Mouse (Mus musculus) ZHBTc4 (cell line): ENCODE results near the gene Ddx27.
A peak's percentile ranks its signal among the peaks of the same experiment; 100 is the strongest.

Experiments used
- DNase-seq: peaks from one replicate; pipeline ENCODE4 v3.0.0-alpha.2; 2011; ENCODE audit warnings: low read depth, low spot score

Ddx27 gene

GRCm38 (mm10) chr2:167028553-167028952 lies 13.6 kb downstream of the Ddx27 start:
- no peak for DNase-seq

- DNase-seq: peak; percentile 50
Measured at GRCm38 (mm10) chr2:167030507-167030906, 15.5 kb downstream of the Ddx27 start.

- DNase-seq: no peak
Measured at GRCm38 (mm10) chr2:167037710-167038109, 22.7 kb downstream of the Ddx27 start.

- DNase-seq: no peak
Measured at GRCm38 (mm10) chr2:167038297-167038696, 23.3 kb downstream of the Ddx27 start.

- DNase-seq: no peak
Measured at GRCm38 (mm10) chr2:167038716-167039115, 23.7 kb downstream of the Ddx27 start.

- no peak for DNase-seq
Measured at GRCm38 (mm10) chr2:167039386-167039785, 24.4 kb downstream of the Ddx27 start.

- DNase-seq: no peak
Measured at GRCm38 (mm10) chr2:167043400-167044121, 28.6 kb downstream of the Ddx27 start.

- DNase-seq: peak; percentile 44
Measured at GRCm38 (mm10) chr2:167048223-167048622, 33.2 kb downstream of the Ddx27 start.

GRCm38 (mm10) chr2:167048698-167049358 lies 33.8 kb downstream of the Ddx27 start:
- DNase-seq: peak; percentile 60

- no peak for DNase-seq
Measured at GRCm38 (mm10) chr2:167053127-167053844, 38.3 kb downstream of the Ddx27 start.

- DNase-seq: no peak
Measured at GRCm38 (mm10) chr2:167055386-167055785, 40.4 kb downstream of the Ddx27 start.

- DNase-seq: no peak
Measured at GRCm38 (mm10) chr2:167056210-167056941, 41.4 kb downstream of the Ddx27 start.

GRCm38 (mm10) chr2:167056942-167057323 lies 41.9 kb downstream of the Ddx27 start:
- DNase-seq: no peak

GRCm38 (mm10) chr2:167058201-167058600 lies 43.2 kb downstream of the Ddx27 start:
- peak; percentile 45 for DNase-seq

GRCm38 (mm10) chr2:167058814-167059387 lies 43.9 kb downstream of the Ddx27 start:
- DNase-seq: peak; percentile 92

GRCm38 (mm10) chr2:167059536-167059935 lies 44.5 kb downstream of the Ddx27 start:
- DNase-seq: peak; percentile 60

- DNase-seq: no peak
Measured at GRCm38 (mm10) chr2:167059960-167060359, 45.0 kb downstream of the Ddx27 start.

GRCm38 (mm10) chr2:167060360-167060759 lies 45.4 kb downstream of the Ddx27 start:
- DNase-seq: no peak

- no peak for DNase-seq
Measured at GRCm38 (mm10) chr2:167060761-167061160, 45.8 kb downstream of the Ddx27 start.

- no peak for DNase-seq
Measured at GRCm38 (mm10) chr2:167061381-167062034, 46.5 kb downstream of the Ddx27 start.

- DNase-seq: peak; percentile 97
Measured at GRCm38 (mm10) chr2:167062497-167062911, 47.5 kb downstream of the Ddx27 start.
